Mouse (Mus musculus) urinary bladder, postnatal 10 days (tissue): ENCODE measurements around the gene Lurap1l.

Experiments
- DNase-seq: peaks from one replicate; pipeline ENCODE4 v3.0.0; 2022; ENCODE audit warnings: low spot score

Lurap1l gene

GRCm38 (mm10) chr4:80917812-80918211 lies 7.4 kb downstream of the Lurap1l start:
- no peak for DNase-seq

GRCm38 (mm10) chr4:80918526-80919129 lies 8.2 kb downstream of the Lurap1l start:
- DNase-seq: no peak

DNA sequence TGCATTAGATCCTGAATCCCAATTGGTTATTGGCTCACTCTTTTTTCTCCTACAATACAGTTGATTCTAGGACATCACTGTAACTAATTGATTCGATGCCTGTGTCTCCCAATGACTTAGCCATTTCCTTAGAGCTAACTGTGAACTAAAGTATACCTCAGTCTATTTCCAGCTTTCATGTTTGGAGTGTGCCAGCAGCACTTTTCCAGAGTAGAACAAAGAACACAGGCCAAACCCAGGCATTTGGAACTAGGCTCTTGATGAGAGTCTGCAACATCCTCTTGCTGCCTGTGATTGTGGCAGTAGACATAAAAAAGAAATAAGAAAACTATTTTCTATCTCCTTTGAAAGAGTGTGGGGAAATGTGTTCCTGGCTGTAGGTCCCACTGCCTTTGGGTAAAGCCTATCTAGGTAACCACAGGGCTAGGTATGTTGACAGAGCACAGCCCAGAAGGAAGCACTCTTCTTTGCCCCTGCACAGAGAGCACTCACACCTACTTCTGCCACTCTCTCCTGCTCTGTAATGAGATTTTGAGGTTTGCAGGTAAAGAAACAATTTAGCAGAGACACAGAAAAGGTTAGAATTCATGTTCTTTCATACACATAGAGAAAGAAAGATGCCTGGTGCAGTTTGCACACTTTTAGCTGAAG lies 8.9 kb downstream of the Lurap1l start:
- DNase-seq: no peak

DNA sequence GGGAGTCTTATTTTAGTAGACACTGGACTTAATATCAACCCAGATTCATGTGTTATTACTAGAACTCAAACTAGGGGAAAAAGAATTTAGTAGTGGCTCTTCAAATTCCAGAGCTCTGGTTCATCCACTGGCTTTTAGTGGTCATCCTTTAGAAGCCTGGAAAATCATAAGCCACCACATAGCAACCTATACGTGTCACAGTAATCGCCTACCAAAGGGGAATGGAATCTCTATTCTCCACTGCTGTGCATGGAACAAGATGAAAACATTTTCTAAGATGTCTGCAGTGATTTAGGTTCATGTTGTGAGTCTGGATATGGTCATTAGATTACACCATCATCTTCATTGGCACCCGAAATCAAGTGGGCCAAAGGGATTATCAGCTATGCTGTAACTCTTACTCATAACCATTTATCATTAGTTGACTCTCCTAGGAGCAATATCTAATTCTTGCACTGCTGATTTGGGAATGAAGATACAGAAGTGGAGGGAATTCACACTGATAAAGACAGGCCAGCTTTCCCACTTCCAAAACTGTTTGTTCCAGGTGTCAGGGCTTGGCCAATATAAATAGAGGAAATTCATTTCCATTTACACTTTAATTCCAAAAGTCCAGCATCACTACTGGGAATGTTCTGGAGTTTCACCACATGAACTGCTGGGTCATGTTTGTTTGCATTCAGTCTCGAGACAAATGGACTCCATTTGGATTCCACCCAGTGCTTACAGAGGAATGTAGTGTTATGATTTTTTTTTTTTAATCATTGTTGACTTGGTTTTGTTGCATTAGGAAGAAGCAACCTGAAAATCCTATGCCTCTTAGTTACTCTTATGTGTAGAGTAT lies 11.4 kb downstream of the Lurap1l start:
- DNase-seq: no peak

DNA sequence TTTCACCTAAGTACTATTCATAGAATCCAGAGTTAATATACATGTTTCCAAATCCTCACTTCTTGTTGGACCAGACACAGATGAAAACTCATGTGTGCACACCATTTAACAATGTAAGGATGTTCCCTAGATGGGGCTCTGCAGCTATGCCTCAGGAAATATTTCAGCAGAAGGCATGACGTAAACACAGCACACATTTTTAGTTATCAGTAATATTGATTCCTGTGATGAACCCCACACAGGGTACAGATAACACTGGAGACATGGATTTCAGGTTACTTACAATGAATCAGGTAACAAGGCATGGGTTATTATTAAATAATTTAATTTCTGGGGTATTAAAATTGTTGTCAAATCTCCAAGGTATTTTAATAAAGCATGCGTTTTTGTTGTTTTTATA lies 12.2 kb downstream of the Lurap1l start:
- no peak for DNase-seq

DNA sequence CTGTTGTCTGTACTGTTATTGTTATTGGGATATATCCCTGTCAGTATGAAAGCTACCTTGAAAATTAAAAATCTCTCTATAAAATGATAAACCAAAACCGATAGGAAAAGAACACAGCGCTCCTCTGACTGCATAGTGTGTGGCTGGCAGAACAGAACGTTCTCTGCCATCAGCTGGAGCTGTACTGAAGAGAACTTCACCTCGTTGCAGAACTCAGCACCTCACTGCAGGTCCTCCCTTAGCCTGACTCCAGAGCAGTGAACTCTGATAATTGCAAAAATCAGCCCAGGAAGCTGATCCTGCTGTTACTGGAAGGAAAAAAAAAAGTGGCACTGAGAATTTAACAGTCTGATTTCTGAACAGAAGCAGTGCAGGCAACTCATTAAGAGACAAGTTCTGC lies 14.4 kb downstream of the Lurap1l start:
- DNase-seq: no peak

DNA sequence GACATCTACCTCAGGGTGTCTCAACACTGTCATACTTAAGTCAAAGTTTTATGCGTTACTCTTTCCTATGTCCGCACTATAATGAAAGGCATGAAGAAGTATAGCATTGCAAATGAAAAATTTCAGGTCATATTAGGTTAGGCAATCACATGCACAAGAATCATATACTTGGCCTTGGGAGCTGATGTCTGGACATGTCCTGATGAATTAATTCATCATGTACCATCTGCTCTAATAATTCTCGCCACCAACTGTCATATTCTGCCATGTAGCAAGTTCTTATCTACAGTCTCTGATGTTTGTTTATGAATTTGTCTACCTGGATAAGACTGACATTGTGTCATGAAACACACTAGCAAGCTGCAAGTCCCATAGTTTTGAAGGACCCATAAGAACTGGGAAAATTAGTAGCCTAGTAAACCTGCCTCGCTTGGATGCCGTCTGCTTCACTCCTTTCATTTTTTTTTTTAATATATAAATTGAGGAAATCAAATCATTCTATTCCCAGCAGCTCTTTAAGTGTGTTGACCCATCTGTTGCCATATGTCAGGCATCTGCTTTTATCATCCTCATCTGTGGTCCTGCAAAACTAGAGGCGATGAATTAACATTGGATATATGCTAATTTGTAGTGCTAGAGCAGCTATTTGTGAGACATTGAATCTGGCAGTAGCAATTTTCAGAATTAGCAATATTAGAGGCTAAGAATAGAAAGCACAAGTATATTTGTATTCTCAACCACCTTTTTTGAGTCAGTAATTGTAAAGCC lies 15.5 kb downstream of the Lurap1l start:
- no peak for DNase-seq

DNA sequence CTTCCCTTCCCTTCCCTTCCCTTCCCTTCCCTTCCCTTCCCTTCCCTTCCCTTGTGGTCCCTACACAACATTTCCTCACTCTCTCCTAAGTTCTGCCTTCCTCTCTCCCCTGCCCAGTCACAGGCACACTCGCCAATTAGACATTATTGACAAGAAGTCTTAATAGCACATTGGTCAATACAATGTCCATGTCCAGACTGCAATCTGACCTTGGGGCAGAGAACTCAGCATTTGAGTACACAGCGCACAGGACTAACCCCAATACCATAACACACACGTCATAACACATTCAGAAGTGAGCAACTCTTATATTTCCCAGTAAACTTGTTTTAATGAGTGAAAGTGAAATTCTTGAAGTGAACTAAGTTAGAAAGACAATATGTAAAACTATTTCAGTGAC lies 24.3 kb downstream of the Lurap1l start:
- no peak for DNase-seq

DNA sequence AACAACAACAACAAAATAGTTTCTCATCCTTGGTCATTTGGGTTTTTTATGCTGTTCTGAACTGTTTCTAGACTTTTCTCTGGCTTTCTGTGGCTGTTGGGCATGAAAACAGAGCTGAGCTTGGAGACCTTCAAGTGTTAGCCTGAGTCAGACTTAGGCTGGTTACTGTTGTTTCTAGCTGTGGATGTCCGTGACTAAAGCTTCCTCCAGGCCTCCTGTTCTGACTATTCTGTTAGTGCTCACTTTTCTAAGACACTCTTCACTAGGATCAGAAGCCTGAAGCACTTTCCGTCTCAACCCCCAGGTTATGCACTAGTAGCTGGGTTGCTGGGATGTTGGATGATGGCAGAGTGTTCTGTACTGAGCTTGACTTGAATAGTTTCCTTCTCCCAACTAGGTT lies 28.7 kb downstream of the Lurap1l start:
- no peak for DNase-seq

- DNase-seq: no peak
Observed at GRCm38 (mm10) chr4:80940946-80941345, 30.5 kb downstream of the Lurap1l start.

DNA sequence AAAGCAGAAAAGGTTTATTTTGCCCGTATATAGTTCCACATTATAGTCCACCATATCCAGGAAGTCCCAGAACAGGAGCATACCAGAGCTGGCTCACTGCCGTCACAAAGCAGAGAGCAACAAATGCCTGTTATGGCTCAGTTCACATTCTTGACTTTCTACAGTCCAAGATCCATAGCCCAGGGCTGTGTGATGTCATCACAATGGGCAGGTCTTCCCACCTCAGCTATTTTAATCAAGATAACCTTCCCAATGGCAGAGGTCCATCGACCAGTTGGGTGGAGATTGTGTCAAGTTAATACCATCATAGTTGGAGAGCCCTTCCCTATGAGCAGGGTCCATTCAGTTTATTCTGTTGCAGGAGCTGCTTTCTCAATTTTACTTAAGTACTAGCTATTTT lies 31.5 kb downstream of the Lurap1l start:
- DNase-seq: no peak

GRCm38 (mm10) chr4:80944605-80945004 lies 34.2 kb downstream of the Lurap1l start:
- DNase-seq: no peak

DNA sequence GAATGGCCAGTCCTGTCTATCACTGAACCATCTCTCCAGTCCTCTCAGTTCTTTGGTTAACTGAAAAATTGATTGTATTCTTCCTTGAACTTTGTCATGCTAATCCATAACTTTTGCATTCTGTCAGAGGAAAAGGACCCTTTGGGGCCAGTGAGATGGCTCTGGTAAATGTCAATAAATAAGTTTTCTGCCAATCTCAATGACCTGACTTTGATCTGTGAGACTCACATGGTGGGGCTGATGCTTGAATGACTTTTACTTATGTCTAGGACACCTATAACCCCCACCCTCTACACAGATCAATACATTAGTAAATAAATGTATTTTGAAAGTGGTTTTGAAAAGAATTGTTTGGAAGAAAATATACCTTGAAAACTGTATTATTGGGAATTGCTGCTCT lies 38.7 kb downstream of the Lurap1l start:
- DNase-seq: no peak

DNA sequence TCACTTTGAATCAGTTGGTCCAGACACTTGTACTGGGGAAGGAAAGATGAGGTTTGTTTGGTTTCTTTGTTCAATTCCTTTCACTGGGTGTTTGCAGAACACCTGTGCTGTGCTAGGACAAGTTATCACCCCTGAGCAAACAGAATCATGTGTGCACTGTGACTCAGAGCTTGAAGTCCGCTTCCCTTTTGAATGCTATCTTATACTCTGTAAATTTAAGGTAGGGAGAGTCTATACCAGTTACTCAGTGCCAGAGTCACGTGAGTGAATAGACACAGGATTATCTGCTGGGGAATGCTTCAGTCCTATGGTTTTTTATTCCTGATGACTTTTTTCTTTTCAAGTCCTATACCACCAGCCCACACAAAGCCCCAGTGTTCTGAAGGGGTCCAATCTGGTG lies 39.3 kb downstream of the Lurap1l start:
- no peak for DNase-seq

GRCm38 (mm10) chr4:80950280-80950781 lies 39.9 kb downstream of the Lurap1l start:
- DNase-seq: no peak

GRCm38 (mm10) chr4:80952653-80953052 lies 42.2 kb downstream of the Lurap1l start:
- DNase-seq: no peak

DNA sequence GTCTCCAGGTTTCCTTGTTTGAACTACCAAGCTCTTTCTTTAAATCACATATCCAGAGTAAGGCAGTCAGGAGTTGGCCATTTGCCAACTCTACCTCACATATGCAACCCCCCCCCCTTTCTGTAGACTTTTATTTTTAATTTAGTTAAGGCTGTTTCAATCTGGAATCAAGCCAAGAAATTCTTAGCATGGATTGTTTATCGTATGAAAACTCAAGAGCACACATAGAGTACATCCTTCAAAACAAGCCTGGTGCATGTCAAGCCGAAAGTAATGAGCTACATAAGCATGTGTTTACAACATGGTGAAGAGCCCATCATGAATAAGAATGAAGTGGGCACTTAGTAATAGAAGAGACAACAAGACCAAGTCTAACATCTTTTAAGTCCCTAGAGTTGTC lies 45.5 kb downstream of the Lurap1l start:
- DNase-seq: no peak

DNA sequence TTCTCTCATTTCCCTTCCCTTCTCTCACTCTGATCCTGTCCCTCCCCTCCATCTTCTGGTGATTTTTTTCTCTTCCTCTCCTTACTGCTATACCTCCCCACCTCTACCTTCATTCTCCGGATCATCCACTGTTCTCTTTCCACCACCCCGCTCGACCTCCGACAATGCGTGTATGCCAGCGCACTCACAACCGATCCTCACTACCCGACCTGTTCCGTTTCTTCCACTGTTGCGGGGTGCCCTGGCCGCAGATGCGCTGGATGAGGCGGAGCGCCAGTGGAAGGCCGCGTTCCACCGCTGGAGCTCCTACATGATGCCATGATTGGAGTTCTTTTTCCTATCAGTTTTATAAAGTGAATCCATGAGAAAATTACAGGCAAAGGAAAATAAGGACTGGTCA lies 57.1 kb downstream of the Lurap1l start:
- DNase-seq: no peak

- DNase-seq: no peak
Observed at GRCm38 (mm10) chr4:80971846-80972245, 61.4 kb downstream of the Lurap1l start.

GRCm38 (mm10) chr4:80973896-80974295 lies 63.5 kb downstream of the Lurap1l start:
- DNase-seq: no peak

DNA sequence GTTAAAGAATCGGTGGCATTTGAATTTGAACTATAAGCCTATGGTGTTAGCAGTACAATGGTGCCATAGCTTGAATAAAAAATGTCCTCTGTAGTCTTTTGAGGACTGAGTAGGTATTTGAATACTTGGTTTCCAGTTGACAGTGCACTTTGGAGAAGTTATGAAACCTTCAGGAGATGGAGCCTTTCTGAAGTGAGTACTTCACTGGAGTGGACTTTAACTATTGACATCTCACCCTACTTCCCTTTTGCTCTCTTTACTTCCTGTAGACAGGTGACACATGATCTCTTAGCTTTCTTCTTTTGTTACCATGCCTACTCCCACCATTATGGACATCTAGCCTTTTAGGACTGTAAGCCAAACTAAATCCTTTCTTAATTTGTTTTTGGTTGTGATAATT lies 80.4 kb downstream of the Lurap1l start:
- no peak for DNase-seq

- DNase-seq: no peak
Observed at GRCm38 (mm10) chr4:81003528-81003927, 93.1 kb downstream of the Lurap1l start.
